Mouse (Mus musculus): ENCODE data around the gene Elmo2. TPM values are rescaled to one million over a fixed set of nuclear protein-coding genes. Genes with fewer than 3 reads are reported as not detected.
A peak's percentile ranks its signal among the peaks of the same experiment; 100 is the strongest.

Gene Elmo2
- polyA plus RNA-seq, 1 experiment from 2014 or later = 16.6 TPM

DNA sequence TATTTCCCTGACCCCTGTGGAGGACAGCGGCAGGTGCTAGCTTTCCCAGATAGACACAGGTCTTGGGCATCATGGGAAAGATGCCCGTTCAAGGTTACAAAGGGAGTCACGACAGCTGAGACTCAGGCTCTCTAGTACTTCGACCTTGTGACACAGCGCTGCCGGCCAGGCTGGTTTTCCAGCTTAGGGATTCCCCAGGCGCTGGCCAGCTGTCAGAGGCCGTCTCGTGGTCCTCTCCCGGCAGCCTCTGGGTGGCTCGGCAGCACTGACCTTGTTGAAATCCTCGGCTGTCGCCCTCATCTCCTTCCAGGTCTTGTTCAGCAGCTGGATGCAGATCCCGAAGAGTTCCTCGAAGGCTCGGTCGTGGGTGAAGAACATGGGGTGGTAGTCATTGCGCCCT is 29.7 kb downstream of the Elmo2 start:
- H3K9me3 ChIP-seq (replicated peaks) = no peaks in the 10 kb centered on the region
- no peaks in the 10 kb centered on the region for H3K4me1 ChIP-seq (replicated peaks)
- no peak overlapping the region for H3K27ac ChIP-seq (replicated peaks)
- H3K4me2 ChIP-seq = no peak overlapping the region
- 83% methylated on average over 18 of the region's 18 CpGs for WGBS (ENCODE audit: insufficient replicate concordance)
- no peaks in the 10 kb centered on the region for H3K27me3 ChIP-seq
- ATAC-seq (ENCODE audit: insufficient read depth) = no peak
- H3K4me3 ChIP-seq (replicated peaks) = no peak overlapping the region
- no peak overlapping the region for H3K9ac ChIP-seq
- peaks cover 55% of the 10 kb centered on the region for H3K36me3 ChIP-seq (replicated peaks)

DNA sequence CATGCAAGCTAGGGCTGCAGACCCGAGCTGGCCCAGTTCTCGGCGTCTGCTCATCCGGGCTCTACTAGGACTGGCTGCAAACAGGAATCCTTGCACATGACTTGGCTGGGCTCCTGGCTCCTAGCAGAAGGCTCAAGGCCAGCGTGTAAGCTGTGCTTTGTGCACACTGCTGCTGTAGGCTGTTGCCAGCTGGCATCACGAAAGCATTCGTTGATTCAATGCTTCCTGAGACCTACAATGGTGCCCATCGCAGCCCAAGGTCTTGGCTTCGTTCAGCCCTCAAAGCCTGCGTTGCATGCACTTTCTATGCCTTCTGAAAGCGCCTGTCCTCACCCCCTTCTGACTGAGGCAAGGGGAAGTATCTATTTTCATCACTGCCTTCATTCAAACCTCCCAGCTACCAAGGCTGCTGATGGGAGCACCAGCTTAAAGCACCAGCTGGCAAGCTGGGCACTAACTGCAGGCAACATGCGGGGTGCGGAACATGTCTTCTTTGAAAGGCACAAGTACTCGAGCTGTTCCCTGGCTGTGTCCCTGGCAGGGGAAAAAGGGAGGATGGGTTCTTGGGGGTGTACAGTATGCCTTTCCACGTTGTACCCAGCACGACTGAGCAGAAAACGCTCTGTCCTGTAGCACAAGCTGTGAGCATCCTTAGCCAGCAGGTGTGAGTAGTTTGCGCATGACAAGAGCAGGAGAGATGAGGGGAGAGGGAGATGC is 37.8 kb downstream of the Elmo2 start:
- peak overlapping the region; percentile 68 for H3K4me3 ChIP-seq (replicated peaks)
- H3K9me3 ChIP-seq (replicated peaks) = no peaks in the 10 kb centered on the region
- 52% methylated on average over 18 of the region's 18 CpGs for WGBS (ENCODE audit: insufficient replicate concordance)
- no peaks in the 10 kb centered on the region for H3K27me3 ChIP-seq
- H3K4me2 ChIP-seq = peak overlapping the region; percentile 92
- ATAC-seq (ENCODE audit: insufficient read depth) = no peak
- peaks cover 48% of the 10 kb centered on the region for H3K4me1 ChIP-seq (replicated peaks)
- peaks cover 20% of the 10 kb centered on the region for H3K36me3 ChIP-seq (replicated peaks)
- no peak overlapping the region for H3K9ac ChIP-seq
- no peak overlapping the region for H3K27ac ChIP-seq (replicated peaks)

DNA sequence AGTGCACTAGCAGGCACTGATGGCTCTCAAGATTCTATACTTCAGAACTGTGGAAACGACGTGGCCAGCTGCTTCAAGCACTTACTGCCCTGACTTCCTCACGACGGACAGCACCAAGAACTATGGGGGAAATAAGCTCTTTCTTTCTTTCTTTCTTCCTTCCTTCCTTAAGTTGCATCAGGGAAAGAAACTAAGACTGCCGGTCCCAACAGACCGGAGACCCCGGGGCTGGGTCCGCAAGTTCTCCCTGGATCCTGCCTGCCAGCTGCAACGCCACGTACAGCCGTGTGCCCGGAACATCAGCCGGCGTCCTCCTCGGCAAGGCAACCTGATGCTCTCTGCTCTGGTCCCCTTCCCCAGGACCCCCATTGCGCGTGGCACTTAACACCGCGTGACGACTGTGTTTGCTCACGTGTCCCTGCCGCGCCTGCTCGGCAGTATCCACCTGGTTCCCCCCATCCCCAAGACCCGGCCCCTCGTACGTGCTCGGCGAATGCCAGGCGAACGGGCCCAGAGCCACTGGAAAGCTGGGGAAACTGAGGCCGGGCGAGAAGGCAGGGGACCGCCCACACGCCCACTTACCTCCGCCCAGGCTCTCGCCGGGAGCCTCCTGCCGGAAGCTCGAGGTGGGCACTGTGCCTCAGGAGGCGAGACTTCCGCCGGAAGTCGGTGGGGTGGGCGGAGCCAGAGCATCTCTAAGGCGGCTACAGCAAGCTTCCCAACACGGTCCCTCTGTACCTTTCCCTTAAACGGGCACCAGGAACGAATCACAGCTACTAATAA is 38.9 kb downstream of the Elmo2 start, which contains the start of gene Slc35c2:
TSS of gene Slc35c2 (minus strand) at position 668 of the 783 bp plus-strand sequence.
- Histone ChIP-seq H3K27ac (replicated peaks) (peak within 1 kb of the TSS; percentile 72), H3K9me3 (replicated peaks) (no peaks in the 10 kb centered on the region), H3K36me3 (replicated peaks) (peaks cover 25% of the 10 kb centered on the region), H3K4me1 (replicated peaks) (peaks cover 49% of the 10 kb centered on the region), H3K4me3 (replicated peaks) (peak within 1 kb of the TSS; percentile 68), H3K4me2 (peak within 1 kb of the TSS; percentile 92), H3K9ac (peak within 1 kb of the TSS; percentile 57), H3K27me3 (no peaks in the 10 kb centered on the region)
- WGBS (ENCODE audit: insufficient replicate concordance) = under 1% methylated on average over 49 of the region's 49 CpGs
- peak; percentile 63 for ATAC-seq (ENCODE audit: insufficient read depth)

DNA sequence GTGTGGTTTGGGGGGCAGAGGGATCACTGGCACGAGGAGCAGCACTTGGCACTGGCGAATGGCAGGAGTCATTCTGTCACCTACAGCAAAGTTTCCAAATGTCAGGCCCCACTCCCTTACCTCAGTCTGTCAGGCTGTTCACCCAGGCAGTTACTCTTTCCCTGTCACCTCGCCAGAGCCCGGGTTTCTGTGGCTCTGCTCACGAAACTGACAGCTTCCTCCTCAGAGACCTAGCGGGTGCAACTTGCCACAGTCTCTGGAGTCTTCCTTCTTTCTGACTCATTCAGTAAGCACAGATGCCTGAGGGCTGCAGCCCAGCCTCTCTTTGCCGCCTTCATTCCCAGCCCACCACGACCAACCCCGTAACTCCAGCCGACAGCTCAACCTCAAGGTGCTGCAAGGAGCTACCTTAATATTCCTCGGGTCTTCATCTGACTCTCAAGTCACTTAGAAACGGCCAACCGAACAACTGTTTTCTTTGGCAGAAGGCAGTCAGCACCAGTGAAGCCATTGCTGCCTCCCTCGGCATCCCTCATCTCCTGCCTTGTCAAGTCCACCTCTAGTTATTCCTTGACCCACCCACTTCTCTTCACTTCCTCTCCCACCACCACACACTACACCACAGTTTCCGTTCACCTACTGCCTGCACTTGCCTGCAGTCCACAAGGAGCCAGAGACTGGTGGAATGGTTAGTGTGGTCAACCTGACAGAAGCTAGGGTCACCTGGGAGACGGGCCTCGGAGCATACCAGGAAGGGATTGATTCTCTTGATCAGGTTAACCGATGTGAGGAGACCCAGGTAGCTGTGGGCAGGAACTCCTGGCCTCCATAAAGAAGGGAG is 39.7 kb downstream of the Elmo2 start:
- 22% methylated on average over 18 of the region's 18 CpGs for WGBS (ENCODE audit: insufficient replicate concordance)
- Histone ChIP-seq H3K4me3 (replicated peaks) (peak overlapping the region; percentile 68), H3K4me1 (replicated peaks) (peaks cover 49% of the 10 kb centered on the region), H3K27me3 (no peaks in the 10 kb centered on the region), H3K4me2 (peak overlapping the region; percentile 92), H3K9me3 (replicated peaks) (no peaks in the 10 kb centered on the region), H3K27ac (replicated peaks) (peak overlapping the region; percentile 72), H3K36me3 (replicated peaks) (peaks cover 25% of the 10 kb centered on the region), H3K9ac (peak overlapping the region; percentile 57)
- no peak for ATAC-seq (ENCODE audit: insufficient read depth)

GRCm38 (mm10) chr2:165285621-165286020 is 40.7 kb downstream of the Elmo2 start:
- no peak for ATAC-seq (ENCODE audit: insufficient read depth)
- Histone ChIP-seq H3K4me1 (replicated peaks) (peaks cover 49% of the 10 kb centered on the region), H3K27me3 (no peaks in the 10 kb centered on the region), H3K36me3 (replicated peaks) (peaks cover 31% of the 10 kb centered on the region), H3K27ac (replicated peaks) (peak overlapping the region; percentile 72), H3K9me3 (replicated peaks) (no peaks in the 10 kb centered on the region), H3K4me2 (peak overlapping the region; percentile 92), H3K9ac (no peak overlapping the region), H3K4me3 (replicated peaks) (peak overlapping the region; percentile 68; the same call in 1 of the 2 replicates)
- 35% methylated on average over 8 of the region's 8 CpGs for WGBS (ENCODE audit: insufficient replicate concordance)

GRCm38 (mm10) chr2:165285034-165285433 is 41.2 kb downstream of the Elmo2 start:
- Histone ChIP-seq H3K9me3 (replicated peaks) (no peaks in the 10 kb centered on the region), H3K27ac (replicated peaks) (peak overlapping the region; percentile 72), H3K27me3 (no peaks in the 10 kb centered on the region), H3K36me3 (replicated peaks) (peaks cover 30% of the 10 kb centered on the region), H3K4me3 (replicated peaks) (no peak overlapping the region), H3K9ac (no peak overlapping the region), H3K4me2 (peak overlapping the region; percentile 92), H3K4me1 (replicated peaks) (peaks cover 49% of the 10 kb centered on the region)
- peak; percentile 51 for ATAC-seq (ENCODE audit: insufficient read depth)
- WGBS (ENCODE audit: insufficient replicate concordance) = 56% methylated on average over 3 of the region's 3 CpGs

GRCm38 (mm10) chr2:165284377-165284776 is 41.9 kb downstream of the Elmo2 start:
- Histone ChIP-seq H3K27ac (replicated peaks) (peak overlapping the region; percentile 72), H3K4me1 (replicated peaks) (peaks cover 49% of the 10 kb centered on the region), H3K9me3 (replicated peaks) (no peaks in the 10 kb centered on the region), H3K27me3 (no peaks in the 10 kb centered on the region), H3K9ac (no peak overlapping the region), H3K4me2 (peak overlapping the region; percentile 92; the same call in 1 of the 2 replicates), H3K4me3 (replicated peaks) (no peak overlapping the region), H3K36me3 (replicated peaks) (peaks cover 24% of the 10 kb centered on the region)
- peak; percentile 20; the same call in 1 of the 2 replicates for ATAC-seq (ENCODE audit: insufficient read depth)
- 67% methylated on average over 7 of the region's 7 CpGs for WGBS (ENCODE audit: insufficient replicate concordance)

GRCm38 (mm10) chr2:165283644-165284043 is 42.6 kb downstream of the Elmo2 start:
- WGBS (ENCODE audit: insufficient replicate concordance) = 74% methylated on average over 3 of the region's 3 CpGs
- no peaks in the 10 kb centered on the region for H3K27me3 ChIP-seq
- peaks cover 26% of the 10 kb centered on the region for H3K36me3 ChIP-seq (replicated peaks)
- ATAC-seq (ENCODE audit: insufficient read depth) = no peak
- H3K4me3 ChIP-seq (replicated peaks) = no peak overlapping the region
- no peak overlapping the region for H3K27ac ChIP-seq (replicated peaks)
- H3K9ac ChIP-seq = no peak overlapping the region
- peaks cover 49% of the 10 kb centered on the region for H3K4me1 ChIP-seq (replicated peaks)
- no peaks in the 10 kb centered on the region for H3K9me3 ChIP-seq (replicated peaks)
- H3K4me2 ChIP-seq = no peak overlapping the region

GRCm38 (mm10) chr2:165281779-165282311 is 44.4 kb downstream of the Elmo2 start:
- no peak overlapping the region for H3K4me3 ChIP-seq (replicated peaks)
- H3K9ac ChIP-seq = no peak overlapping the region
- H3K36me3 ChIP-seq (replicated peaks) = peaks cover 40% of the 10 kb centered on the region
- no peak overlapping the region for H3K4me2 ChIP-seq
- ATAC-seq (ENCODE audit: insufficient read depth) = no peak
- no peaks in the 10 kb centered on the region for H3K9me3 ChIP-seq (replicated peaks)
- peaks cover 35% of the 10 kb centered on the region for H3K4me1 ChIP-seq (replicated peaks)
- no peaks in the 10 kb centered on the region for H3K27me3 ChIP-seq
- no peak overlapping the region for H3K27ac ChIP-seq (replicated peaks)
- WGBS (ENCODE audit: insufficient replicate concordance) = 54% methylated on average over 5 of the region's 6 CpGs

DNA sequence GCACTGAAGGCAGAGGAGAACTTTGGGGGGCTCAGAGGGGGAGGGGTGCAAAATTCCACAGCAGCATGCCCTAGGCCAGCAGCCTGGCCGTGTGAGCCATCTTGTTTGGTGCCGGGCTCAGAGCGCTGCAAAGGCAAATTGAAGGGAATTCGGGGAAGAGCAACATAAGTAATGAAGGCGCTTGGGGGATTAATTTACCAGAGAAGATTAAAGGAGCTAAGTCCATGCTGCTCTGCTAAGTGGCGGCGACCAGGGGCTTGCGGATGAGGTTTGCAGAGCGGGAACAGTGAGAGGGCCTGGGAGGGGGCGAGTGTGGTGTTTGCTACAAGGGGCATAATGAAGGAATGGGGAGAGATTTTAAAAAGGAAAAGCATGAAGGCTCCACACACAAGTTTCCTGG is 46.9 kb downstream of the Elmo2 start:
- Histone ChIP-seq H3K4me2 (no peak overlapping the region), H3K36me3 (replicated peaks) (peaks cover 45% of the 10 kb centered on the region), H3K4me1 (replicated peaks) (peaks cover 10% of the 10 kb centered on the region), H3K27ac (replicated peaks) (no peak overlapping the region), H3K9ac (no peak overlapping the region), H3K27me3 (no peaks in the 10 kb centered on the region), H3K9me3 (replicated peaks) (no peaks in the 10 kb centered on the region), H3K4me3 (replicated peaks) (no peak overlapping the region)
- WGBS (ENCODE audit: insufficient replicate concordance) = 79% methylated on average over 10 of the region's 10 CpGs
- ATAC-seq (ENCODE audit: insufficient read depth) = no peak
